Comparison of ENCODE assay signal across 33 mouse cellular contexts in genomic region chr6:81698173-81698572, GRCm38 (mm10).
"Had no signal": no experiment of that assay in that cellular context is flagged by ENCODE, and none has a peak within 500 bp of the region (broad histone marks: within the 10 kb centered on the region; RNA-seq: fewer than 3 reads in every experiment).

No protein-coding gene starts in this region.

- H3K4me2 ChIP-seq: heart, embryonic 11.5 days; heart, embryonic 13.5 days; heart, embryonic 15.5 days; hindbrain, embryonic 12.5 days; hindbrain, embryonic 13.5 days; hindbrain, embryonic 14.5 days; hindbrain, embryonic 15.5 days; intestine, embryonic 15.5 days; kidney, embryonic 15.5 days had no signal

- ATAC-seq: hindbrain, embryonic 16.5 days; hindbrain, postnatal 0 days; inflammation-experienced regulatory T-cells, adult 6 months; intestine, embryonic 15.5 days; intestine, postnatal 0 days had no signal

- H3K4me1 ChIP-seq: heart, embryonic 10.5 days; heart, embryonic 15.5 days; hindbrain, embryonic 10.5 days; hindbrain, embryonic 12.5 days; hindbrain, embryonic 13.5 days; hindbrain, embryonic 15.5 days; intestine, embryonic 15.5 days; kidney, embryonic 15.5 days had no signal

- H3K9ac ChIP-seq: heart, embryonic 13.5 days; heart, embryonic 15.5 days; hindbrain, embryonic 12.5 days; hindbrain, embryonic 13.5 days; hindbrain, embryonic 14.5 days; hindbrain, embryonic 15.5 days; intestine, embryonic 15.5 days; kidney, embryonic 15.5 days had no signal

- H3K4me3 ChIP-seq: heart, embryonic 10.5 days; heart, embryonic 13.5 days; heart, embryonic 15.5 days; hindbrain, embryonic 10.5 days; hindbrain, embryonic 12.5 days; hindbrain, embryonic 13.5 days; hindbrain, embryonic 15.5 days; intestine, embryonic 15.5 days; kidney, embryonic 15.5 days; layer of hippocampus, adult 2 months; left cerebral cortex, adult 2 months had no signal

- DNase-seq: heart, postnatal 10 days; heart, postnatal 14 days; heart, postnatal 36 days; heart, postnatal 4 days; kidney, adult 11 months; kidney, adult 18-20 months; kidney, adult 2 months; kidney, adult 8-10 months; kidney, adult 9 months; kidney, postnatal 10 days; kidney, postnatal 25 days; kidney, postnatal 36 days; kidney, postnatal 4 days; layer of hippocampus, adult 9-11 months; layer of hippocampus, postnatal 36 days had no signal

- H3K36me3 ChIP-seq: heart, embryonic 10.5 days; heart, embryonic 13.5 days; heart, embryonic 15.5 days; hindbrain, embryonic 10.5 days; hindbrain, embryonic 12.5 days; hindbrain, embryonic 13.5 days; hindbrain, embryonic 15.5 days; intestine, embryonic 15.5 days; kidney, embryonic 15.5 days had no signal

- H3K27ac ChIP-seq: heart, embryonic 10.5 days; heart, embryonic 13.5 days; heart, embryonic 15.5 days; hindbrain, embryonic 10.5 days; hindbrain, embryonic 12.5 days; hindbrain, embryonic 13.5 days; hindbrain, embryonic 14.5 days; hindbrain, embryonic 15.5 days; hindbrain, postnatal 0 days; intestine, embryonic 15.5 days; kidney, embryonic 15.5 days; kidney, postnatal 0 days; layer of hippocampus, adult 2 months had no signal

- H3K9me3 ChIP-seq: heart, embryonic 10.5 days; heart, embryonic 13.5 days; heart, embryonic 15.5 days; hindbrain, embryonic 10.5 days; hindbrain, embryonic 12.5 days; hindbrain, embryonic 13.5 days; hindbrain, embryonic 15.5 days; intestine, embryonic 15.5 days; kidney, embryonic 15.5 days had no signal

- H3K27me3 ChIP-seq: heart, embryonic 13.5 days; heart, embryonic 15.5 days; hindbrain, embryonic 12.5 days; hindbrain, embryonic 13.5 days; hindbrain, embryonic 15.5 days; intestine, embryonic 15.5 days; kidney, embryonic 15.5 days had no signal
